Mouse (Mus musculus) intestine, embryonic 15.5 days (tissue): Measurements from ENCODE around the gene Drd5. TPM values are rescaled to one million over a fixed set of nuclear protein-coding genes. Genes with fewer than 3 reads are reported as not detected.

ENCODE experiments used
- ATAC-seq: fragments of 200-750 bp; cut with Nextera tagmentation; 2 replicates; pipeline ENCODE4 v1.8.0; 2017; ENCODE audit warnings: moderate TSS enrichment, moderate library complexity
- H3K27ac ChIP-seq: fragments of 300-500 bp; sonication (generic); 2 replicates; pipeline ENCODE4 v1.5.1; 2015; ENCODE audit warnings: mild to moderate bottlenecking, inconsistent platforms
- H3K27me3 ChIP-seq: fragments of 300-500 bp; sonication (generic); replicated peaks from 2 replicates; pipeline ENCODE4 v1.6.1; 2015; ENCODE audit warnings: inconsistent platforms
- H3K36me3 ChIP-seq: fragments of 300-500 bp; sonication (generic); 2 replicates; pipeline ENCODE4 v1.6.1; 2015; ENCODE audit warnings: inconsistent platforms
- H3K4me1 ChIP-seq: fragments of 300-500 bp; sonication (generic); replicated peaks from 2 replicates; pipeline ENCODE4 v1.6.1; 2015; ENCODE audit warnings: inconsistent platforms
- H3K4me2 ChIP-seq: fragments of 300-500 bp; sonication (generic); replicated peaks from 2 replicates; pipeline ENCODE4 v1.6.1; 2015; ENCODE audit warnings: mild to moderate bottlenecking, inconsistent platforms
- H3K4me3 ChIP-seq: fragments of 300-500 bp; sonication (generic); replicated peaks from 2 replicates; pipeline ENCODE4 v1.5.1; 2015; ENCODE audit warnings: inconsistent platforms
- H3K9ac ChIP-seq: fragments of 300-500 bp; sonication (generic); 2 replicates; pipeline ENCODE4 v1.6.1; 2015; ENCODE audit warnings: inconsistent platforms
- H3K9me3 ChIP-seq: fragments of 300-500 bp; sonication (generic); 2 replicates; pipeline ENCODE4 v1.6.1; 2016; ENCODE audit warnings: inconsistent platforms
- WGBS: fragments of 180-500 bp; shearing (Covaris S2); methylation state at CpG from one replicate; pipeline ENCODE4 v1.1.7; 2015; 5-methylcytosine and 5-hydroxymethylcytosine counted together
- polyA plus RNA-seq: library from polyadenylated mRNA; unstranded; fragments of >200 nt; fragmentation: Nextera tagmentation; extraction: Ambion mirVana; gene quantifications from 2 replicates; pipeline ENCODE4 v1.2.1, GENCODE M21; 2015

The Drd5 gene
- polyA plus RNA-seq: not detected in 2 replicates

GRCm38 (mm10) chr5:38318966-38319786, at the start of gene Drd5:
Gene Drd5, plus strand, starts transcription at chr5:38319367.
- no peak for ATAC-seq
- Histone ChIP-seq H3K9ac (no peak within 1 kb of the TSS), H3K4me1 (peaks cover 5% of the 10 kb centered on the region; the same call in 1 of the 2 replicates), H3K9me3 (no peaks in the 10 kb centered on the region), H3K36me3 (no peaks in the 10 kb centered on the region), H3K4me2 (peak within 1 kb of the TSS; percentile 65), H3K4me3 (peak within 1 kb of the TSS; percentile 27), H3K27ac (no peak within 1 kb of the TSS), H3K27me3 (peaks cover 50% of the 10 kb centered on the region)
- 3% methylated on average over 67 of the region's 67 CpGs for WGBS

- Histone ChIP-seq H3K4me3 (no peak overlapping the region), H3K27ac (no peak overlapping the region), H3K27me3 (peaks cover 19% of the 10 kb centered on the region), H3K9me3 (no peaks in the 10 kb centered on the region), H3K4me2 (no peak overlapping the region), H3K36me3 (peaks cover 27% of the 10 kb centered on the region), H3K9ac (no peak overlapping the region), H3K4me1 (no peaks in the 10 kb centered on the region)
- no peak for ATAC-seq
- WGBS: 87% methylated on average over 3 of the region's 3 CpGs
These were observed 48.2 kb upstream of the Drd5 start for GRCm38 (mm10) chr5:38270942-38271341.

- no peak for ATAC-seq
- WGBS: 89% methylated on average over 4 of the region's 4 CpGs
- peaks cover 47% of the 10 kb centered on the region for H3K27me3 ChIP-seq
These were observed 45.3 kb upstream of the Drd5 start for GRCm38 (mm10) chr5:38273831-38274230.

DNA sequence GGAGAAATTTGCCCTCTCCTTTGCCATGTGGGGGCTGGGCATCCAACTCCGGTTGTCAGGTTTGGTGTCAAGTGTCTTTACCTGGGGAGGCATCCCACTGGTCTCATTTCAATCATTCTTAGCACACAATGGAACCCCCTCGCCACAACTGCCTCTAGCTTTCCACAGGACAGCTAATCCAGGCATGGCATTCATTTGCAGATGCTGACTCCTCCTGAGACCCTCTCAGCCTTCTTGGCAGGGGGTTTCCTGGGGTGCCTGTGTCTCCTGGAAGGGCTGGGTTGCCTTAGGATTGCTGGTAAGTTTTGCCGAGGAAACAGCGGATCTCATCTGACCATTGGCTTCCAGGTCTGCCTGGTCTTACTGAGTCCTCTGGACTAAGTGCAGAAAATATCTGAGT, 43.4 kb upstream of the Drd5 start, which contains the start of gene Otop1:
Gene Otop1 (plus strand): TSS at position 202 of the 400 bp plus-strand sequence.
- H3K27ac ChIP-seq: no peak within 1 kb of the TSS
- no peaks in the 10 kb centered on the region for H3K9me3 ChIP-seq
- 6% methylated on average over 4 of the region's 4 CpGs for WGBS
- H3K9ac ChIP-seq: no peak within 1 kb of the TSS
- H3K4me2 ChIP-seq: peak within 1 kb of the TSS; percentile 53
- H3K27me3 ChIP-seq: peaks cover 53% of the 10 kb centered on the region
- H3K4me3 ChIP-seq: no peak within 1 kb of the TSS; the same call in 1 of the 2 replicates
- H3K4me1 ChIP-seq: peaks cover 11% of the 10 kb centered on the region
- ATAC-seq: no peak
- peaks cover 5% of the 10 kb centered on the region; the same call in 1 of the 2 replicates for H3K36me3 ChIP-seq

More at GRCm38 (mm10) chr5:38273831-38274230, 45.3 kb upstream of the Drd5 start:
- peaks cover 12% of the 10 kb centered on the region; the same call in 1 of the 2 replicates for H3K36me3 ChIP-seq
- no peaks in the 10 kb centered on the region for H3K9me3 ChIP-seq
- peaks cover 11% of the 10 kb centered on the region for H3K4me1 ChIP-seq
- H3K4me2 ChIP-seq: no peak overlapping the region
- no peak overlapping the region for H3K27ac ChIP-seq
- H3K9ac ChIP-seq: no peak overlapping the region
- H3K4me3 ChIP-seq: no peak overlapping the region

- H3K4me2 ChIP-seq: no peak overlapping the region; the same call in 1 of the 2 replicates
- 3% methylated on average over 19 of the region's 19 CpGs for WGBS
- no peak for ATAC-seq
These were observed 42.7 kb upstream of the Drd5 start for GRCm38 (mm10) chr5:38276451-38276850.

DNA sequence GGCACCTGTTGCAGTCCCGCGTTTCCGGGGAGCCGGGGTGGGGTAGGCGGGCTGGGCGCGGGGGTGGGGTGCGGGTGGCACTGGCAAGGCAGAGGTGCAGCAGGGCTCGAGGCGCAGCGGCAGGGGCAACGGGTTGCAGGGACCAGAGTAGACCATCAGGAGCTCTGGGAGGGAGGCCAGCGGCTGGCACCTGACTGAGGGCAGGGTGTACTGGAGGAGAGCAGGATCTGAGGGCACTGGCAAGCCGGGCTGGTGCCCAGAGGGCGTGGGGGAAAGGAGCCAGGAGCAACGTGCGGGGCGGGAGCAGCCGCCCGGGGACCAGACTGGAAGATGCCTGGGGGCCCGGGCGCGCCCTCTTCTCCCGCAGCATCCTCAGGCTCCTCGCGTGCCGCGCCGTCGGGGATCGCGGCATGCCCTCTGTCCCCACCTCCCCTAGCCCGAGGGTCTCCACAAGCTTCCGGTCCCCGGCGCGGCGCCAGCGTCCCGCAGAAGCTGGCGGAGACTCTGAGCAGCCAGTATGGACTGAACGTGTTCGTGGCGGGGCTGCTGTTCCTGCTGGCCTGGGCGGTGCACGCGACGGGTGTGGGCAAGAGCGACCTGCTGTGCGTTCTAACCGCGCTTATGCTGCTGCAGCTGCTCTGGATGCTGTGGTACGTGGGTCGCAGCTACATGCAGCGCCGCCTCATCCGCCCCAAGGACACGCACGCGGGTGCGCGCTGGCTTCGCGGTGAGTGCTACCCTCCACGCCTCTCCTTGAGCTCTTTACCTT, 41.9 kb upstream of the Drd5 start:
- Histone ChIP-seq H3K4me3 (peak overlapping the region; percentile 15), H3K4me2 (peak overlapping the region; percentile 53), H3K36me3 (no peaks in the 10 kb centered on the region), H3K9ac (no peak overlapping the region), H3K27ac (no peak overlapping the region), H3K4me1 (peaks cover 11% of the 10 kb centered on the region), H3K9me3 (no peaks in the 10 kb centered on the region), H3K27me3 (peaks cover 53% of the 10 kb centered on the region)
- 2% methylated on average over 65 of the region's 65 CpGs for WGBS
- no peak for ATAC-seq

More at GRCm38 (mm10) chr5:38276451-38276850, 42.7 kb upstream of the Drd5 start:
- H3K4me1 ChIP-seq: peaks cover 11% of the 10 kb centered on the region
- H3K36me3 ChIP-seq: no peaks in the 10 kb centered on the region
- H3K27me3 ChIP-seq: peaks cover 53% of the 10 kb centered on the region
- no peaks in the 10 kb centered on the region for H3K9me3 ChIP-seq
- H3K27ac ChIP-seq: no peak overlapping the region
- H3K4me3 ChIP-seq: no peak overlapping the region; the same call in 1 of the 2 replicates
- no peak overlapping the region for H3K9ac ChIP-seq

- Histone ChIP-seq H3K27ac (no peak overlapping the region), H3K9me3 (no peaks in the 10 kb centered on the region), H3K4me2 (no peak overlapping the region), H3K27me3 (peaks cover 53% of the 10 kb centered on the region), H3K9ac (no peak overlapping the region), H3K4me1 (peaks cover 11% of the 10 kb centered on the region), H3K4me3 (no peak overlapping the region), H3K36me3 (no peaks in the 10 kb centered on the region)
- 15% methylated on average over 12 of the region's 12 CpGs for WGBS
- no peak for ATAC-seq
These were observed 41.1 kb upstream of the Drd5 start for GRCm38 (mm10) chr5:38277936-38278600.

- H3K4me3 ChIP-seq: no peak overlapping the region
- H3K9ac ChIP-seq: no peak overlapping the region
- H3K27ac ChIP-seq: no peak overlapping the region
- WGBS: 43% methylated on average over 1 of the region's 1 CpGs
- peaks cover 43% of the 10 kb centered on the region for H3K27me3 ChIP-seq
- no peak for ATAC-seq
- no peak overlapping the region for H3K4me2 ChIP-seq
- peaks cover 11% of the 10 kb centered on the region for H3K4me1 ChIP-seq
- no peaks in the 10 kb centered on the region for H3K9me3 ChIP-seq
- H3K36me3 ChIP-seq: no peaks in the 10 kb centered on the region
These were observed 39.1 kb upstream of the Drd5 start for GRCm38 (mm10) chr5:38280075-38280474.

- H3K9ac ChIP-seq: no peak overlapping the region
- H3K4me3 ChIP-seq: no peak overlapping the region
- no peak overlapping the region for H3K4me2 ChIP-seq
- no peak overlapping the region for H3K27ac ChIP-seq
- ATAC-seq: no peak
- no peaks in the 10 kb centered on the region for H3K27me3 ChIP-seq
- H3K4me1 ChIP-seq: no peaks in the 10 kb centered on the region
- no peaks in the 10 kb centered on the region for H3K36me3 ChIP-seq
- no peaks in the 10 kb centered on the region for H3K9me3 ChIP-seq
- WGBS: 57% methylated on average over 9 of the region's 9 CpGs
These were observed 33.4 kb upstream of the Drd5 start for GRCm38 (mm10) chr5:38285724-38286123.

DNA sequence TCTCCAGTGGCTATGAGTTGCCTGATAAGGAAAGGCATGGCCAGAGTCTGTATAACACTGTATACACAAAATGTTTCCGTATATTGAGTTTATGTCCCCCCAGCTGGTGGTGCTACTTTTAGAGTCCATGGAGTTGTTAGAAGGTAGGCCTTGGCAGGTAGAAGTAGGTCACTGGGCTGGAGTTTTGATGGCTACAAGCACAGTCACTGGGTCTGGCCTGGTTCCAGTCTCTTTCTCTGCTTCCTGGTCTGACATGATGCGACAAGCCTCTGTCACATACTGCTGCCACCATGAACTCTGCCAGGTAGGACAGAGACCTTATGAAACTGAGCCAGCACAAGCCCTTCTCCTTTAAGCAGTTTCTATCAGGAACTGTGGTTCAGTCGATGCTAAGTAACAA, 30.7 kb upstream of the Drd5 start:
- Histone ChIP-seq H3K27ac (no peak overlapping the region), H3K9me3 (no peaks in the 10 kb centered on the region), H3K4me2 (no peak overlapping the region), H3K4me1 (no peaks in the 10 kb centered on the region), H3K9ac (no peak overlapping the region), H3K36me3 (no peaks in the 10 kb centered on the region), H3K27me3 (no peaks in the 10 kb centered on the region), H3K4me3 (no peak overlapping the region)
- no peak for ATAC-seq
- 86% methylated on average over 3 of the region's 3 CpGs for WGBS

GRCm38 (mm10) chr5:38301761-38302411, 17.3 kb upstream of the Drd5 start:
- H3K4me3 ChIP-seq: no peak overlapping the region
- no peak overlapping the region for H3K27ac ChIP-seq
- H3K27me3 ChIP-seq: no peaks in the 10 kb centered on the region
- no peaks in the 10 kb centered on the region for H3K36me3 ChIP-seq
- no peaks in the 10 kb centered on the region for H3K4me1 ChIP-seq
- H3K9ac ChIP-seq: no peak overlapping the region
- H3K9me3 ChIP-seq: no peaks in the 10 kb centered on the region
- ATAC-seq: no peak
- WGBS: 85% methylated on average over 12 of the region's 12 CpGs
- H3K4me2 ChIP-seq: no peak overlapping the region
